Mouse (Mus musculus) spleen, embryonic (tissue): ENCODE results near the gene Ampd3.

ENCODE experiments used
- CTCF ChIA-PET: fragments of 350-600 bp; sonication (Branson Sonifier 250); formaldehyde crosslinking; loops from one replicate; lab custom pipeline; 2022; lab: Charles Lee

Gene Ampd3

GRCm38 (mm10) chr7:110794722-110795121 lies 26.7 kb downstream of the Ampd3 start:
- CTCF ChIA-PET, result interaction anchor here (1.1 kb wide), 1 partner anchor 14 kb away, joined by 3 read pairs; no protein-coding TSS in a partner anchor

GRCm38 (mm10) chr7:110796367-110797051 lies 28.5 kb downstream of the Ampd3 start:
- CTCF ChIA-PET, result interaction anchor here (0.6 to 1.8 kb wide), 2 partner anchors 70 to 558 kb away, joined by 5 read pairs; no protein-coding TSS in a partner anchor

- CTCF ChIA-PET, result interaction anchor here (1.0 kb wide), 1 partner anchor 71 kb away, joined by 3 read pairs; no protein-coding TSS in a partner anchor
These were observed 29.9 kb downstream of the Ampd3 start for GRCm38 (mm10) chr7:110797722-110798409.

GRCm38 (mm10) chr7:110801028-110801427 lies 33.0 kb downstream of the Ampd3 start:
- CTCF ChIA-PET, result interaction anchor here (0.6 to 2.9 kb wide), 4 partner anchors 12 to 74 kb away, joined by 3 to 15 read pairs (median 4); no protein-coding TSS in a partner anchor

GRCm38 (mm10) chr7:110803131-110803530 lies 35.1 kb downstream of the Ampd3 start:
- CTCF ChIA-PET, result no interaction called here

GRCm38 (mm10) chr7:110804266-110804665 lies 36.3 kb downstream of the Ampd3 start:
- CTCF ChIA-PET, result no interaction called here

- CTCF ChIA-PET, result no interaction called here
These were observed 39.5 kb downstream of the Ampd3 start for GRCm38 (mm10) chr7:110807460-110808030.

- CTCF ChIA-PET, result no interaction called here
These were observed 41.0 kb downstream of the Ampd3 start for GRCm38 (mm10) chr7:110808962-110809361.

- CTCF ChIA-PET, result no interaction called here
These were observed 41.9 kb downstream of the Ampd3 start for GRCm38 (mm10) chr7:110809585-110810557.

GRCm38 (mm10) chr7:110810995-110811394 lies 43.0 kb downstream of the Ampd3 start:
- CTCF ChIA-PET, result no interaction called here

GRCm38 (mm10) chr7:110811529-110811928 lies 43.5 kb downstream of the Ampd3 start:
- CTCF ChIA-PET, result no interaction called here

GRCm38 (mm10) chr7:110813983-110814382 lies 46.0 kb downstream of the Ampd3 start:
- CTCF ChIA-PET, result no interaction called here

GRCm38 (mm10) chr7:110816037-110816436 lies 48.0 kb downstream of the Ampd3 start:
- CTCF ChIA-PET, result no interaction called here

GRCm38 (mm10) chr7:110818206-110818605 lies 50.2 kb downstream of the Ampd3 start:
- CTCF ChIA-PET, result interaction anchor here (0.7 kb wide), 1 partner anchor 200 kb away, joined by 3 read pairs; no protein-coding TSS in a partner anchor

- CTCF ChIA-PET, result no interaction called here
These were observed 50.9 kb downstream of the Ampd3 start for GRCm38 (mm10) chr7:110818787-110819350.

- CTCF ChIA-PET, result interaction anchor here (1.1 kb wide), 1 partner anchor 122 kb away, joined by 3 read pairs; no protein-coding TSS in a partner anchor
These were observed 53.1 kb downstream of the Ampd3 start for GRCm38 (mm10) chr7:110821068-110821467.

- CTCF ChIA-PET, result interaction anchor here (1.1 kb wide), 1 partner anchor 121 kb away, joined by 3 read pairs; no protein-coding TSS in a partner anchor
These were observed 53.6 kb downstream of the Ampd3 start for GRCm38 (mm10) chr7:110821653-110822052.

- CTCF ChIA-PET, result interaction anchor here (1.1 kb wide), 1 partner anchor 121 kb away, joined by 3 read pairs; no protein-coding TSS in a partner anchor
These were observed 54.0 kb downstream of the Ampd3 start for GRCm38 (mm10) chr7:110822055-110822454.

- CTCF ChIA-PET, result no interaction called here
These were observed 55.1 kb downstream of the Ampd3 start for GRCm38 (mm10) chr7:110823076-110823475.

GRCm38 (mm10) chr7:110823593-110823992 lies 55.6 kb downstream of the Ampd3 start:
- CTCF ChIA-PET, result no interaction called here
